Mouse (Mus musculus) lung, postnatal 10 days (tissue): ENCODE data around the gene Btbd11.

ENCODE experiments used
- DNase-seq: peaks from one replicate; pipeline ENCODE4 v3.0.0; 2021

Gene Btbd11

DNA sequence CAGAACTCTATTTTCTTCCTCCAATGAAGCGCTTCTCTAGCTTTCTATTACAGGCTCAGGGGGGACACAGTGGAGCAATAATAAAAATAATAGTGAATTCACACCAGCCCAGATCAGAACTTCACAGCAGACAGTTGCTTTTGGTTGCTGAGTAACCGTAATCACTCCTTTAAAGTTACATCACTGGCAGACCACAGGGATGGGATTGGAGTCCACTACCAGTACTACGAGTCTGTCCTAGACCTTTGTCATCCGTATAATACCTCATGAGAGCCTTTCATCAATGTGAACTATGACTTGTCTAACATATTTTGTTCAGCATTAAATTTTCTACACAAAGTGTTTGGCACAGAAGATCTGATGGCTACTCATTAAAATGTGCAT lies 35.0 kb downstream of the Btbd11 start:
- DNase-seq = no peak

DNA sequence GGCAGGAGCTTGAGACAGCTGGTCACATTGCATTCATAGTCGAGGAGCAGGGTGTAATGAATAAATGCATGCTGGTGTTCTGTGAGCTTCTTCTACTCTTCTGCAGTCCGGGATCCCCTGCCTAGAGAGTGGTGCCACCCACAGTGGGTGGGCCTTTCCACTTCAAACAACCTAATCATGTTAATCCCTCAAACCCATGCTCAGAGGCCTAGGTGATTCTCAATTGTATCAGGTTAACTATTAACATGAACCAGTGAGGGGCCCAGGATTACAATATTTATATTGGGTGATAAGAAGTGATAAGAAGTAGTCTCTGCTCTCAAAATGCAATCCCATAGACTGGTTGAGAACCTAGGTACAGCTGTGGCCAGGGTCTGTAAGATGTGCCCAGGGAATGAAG lies 39.1 kb downstream of the Btbd11 start:
- DNase-seq = no peak

- DNase-seq = no peak
Measured at GRCm38 (mm10) chr10:85437217-85437616, 50.6 kb downstream of the Btbd11 start.

DNA sequence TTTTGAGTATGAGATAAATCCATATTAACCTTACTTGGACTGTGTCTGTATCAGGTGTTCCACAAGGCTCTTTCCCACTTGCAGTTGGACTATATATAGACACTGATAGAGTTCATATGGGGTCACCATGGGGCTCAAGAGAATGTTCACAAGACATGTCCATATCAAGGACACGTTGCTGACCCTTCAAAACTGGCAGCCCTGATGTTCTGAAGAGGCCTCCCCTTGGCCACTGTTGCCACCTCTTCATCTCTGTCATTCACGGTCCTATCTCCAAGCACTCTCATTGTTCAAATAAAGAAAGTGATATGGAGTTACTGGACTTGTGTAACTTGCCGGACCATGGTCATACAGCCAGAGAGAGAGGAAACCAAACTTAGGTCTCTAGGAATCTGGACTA lies 56.8 kb downstream of the Btbd11 start:
- DNase-seq = no peak

- no peak for DNase-seq
Measured at GRCm38 (mm10) chr10:85445891-85446290, 59.3 kb downstream of the Btbd11 start.

DNA sequence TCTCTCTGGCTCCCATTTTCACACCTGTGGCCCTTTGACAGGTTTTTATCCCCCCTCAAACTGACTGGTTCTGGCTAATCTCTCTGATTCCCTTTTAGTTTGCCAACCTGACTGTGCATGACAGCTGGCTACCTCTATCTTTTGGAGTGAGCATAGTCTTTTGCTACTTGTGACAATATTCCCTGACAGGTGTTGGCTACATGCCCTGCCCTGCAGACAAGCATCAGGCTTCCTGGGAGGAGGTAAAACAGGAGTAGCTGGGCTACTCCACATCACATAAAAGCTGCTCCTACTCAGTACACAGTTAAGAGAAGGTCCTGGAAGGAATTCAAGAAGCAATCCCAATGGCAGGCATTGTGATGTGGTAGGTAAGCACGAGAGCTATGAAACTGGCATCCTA lies 60.1 kb downstream of the Btbd11 start:
- no peak for DNase-seq

GRCm38 (mm10) chr10:85447869-85448268 lies 61.3 kb downstream of the Btbd11 start:
- no peak for DNase-seq

GRCm38 (mm10) chr10:85451629-85452368 lies 65.2 kb downstream of the Btbd11 start:
- DNase-seq = no peak

- DNase-seq = no peak
Measured at GRCm38 (mm10) chr10:85453221-85453775, 66.7 kb downstream of the Btbd11 start.

- DNase-seq = no peak
Measured at GRCm38 (mm10) chr10:85455985-85456384, 69.4 kb downstream of the Btbd11 start.

GRCm38 (mm10) chr10:85458744-85459344 lies 72.2 kb downstream of the Btbd11 start:
- DNase-seq = peak; percentile 24

DNA sequence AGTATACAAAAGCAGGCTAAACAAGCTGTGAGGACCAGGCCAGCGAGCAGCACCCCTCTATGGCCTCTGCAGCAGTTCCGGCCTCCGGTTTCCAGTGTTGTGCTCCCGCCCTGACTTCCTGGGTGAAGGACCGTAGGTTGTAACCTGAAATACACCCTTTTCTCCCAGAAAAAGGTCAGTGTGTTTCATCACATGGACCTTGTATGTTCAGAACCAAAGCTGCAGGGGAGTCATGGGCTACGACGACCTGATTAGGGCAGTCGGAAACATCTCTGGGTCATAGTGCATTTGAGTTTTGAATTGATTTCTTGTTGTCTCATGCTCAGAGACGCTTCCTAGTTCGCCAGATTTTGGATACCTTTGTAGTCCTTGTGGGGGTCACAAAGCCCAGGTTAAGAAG lies 74.1 kb downstream of the Btbd11 start:
- no peak for DNase-seq

GRCm38 (mm10) chr10:85464152-85464551 lies 77.5 kb downstream of the Btbd11 start:
- DNase-seq = peak; percentile 41

DNA sequence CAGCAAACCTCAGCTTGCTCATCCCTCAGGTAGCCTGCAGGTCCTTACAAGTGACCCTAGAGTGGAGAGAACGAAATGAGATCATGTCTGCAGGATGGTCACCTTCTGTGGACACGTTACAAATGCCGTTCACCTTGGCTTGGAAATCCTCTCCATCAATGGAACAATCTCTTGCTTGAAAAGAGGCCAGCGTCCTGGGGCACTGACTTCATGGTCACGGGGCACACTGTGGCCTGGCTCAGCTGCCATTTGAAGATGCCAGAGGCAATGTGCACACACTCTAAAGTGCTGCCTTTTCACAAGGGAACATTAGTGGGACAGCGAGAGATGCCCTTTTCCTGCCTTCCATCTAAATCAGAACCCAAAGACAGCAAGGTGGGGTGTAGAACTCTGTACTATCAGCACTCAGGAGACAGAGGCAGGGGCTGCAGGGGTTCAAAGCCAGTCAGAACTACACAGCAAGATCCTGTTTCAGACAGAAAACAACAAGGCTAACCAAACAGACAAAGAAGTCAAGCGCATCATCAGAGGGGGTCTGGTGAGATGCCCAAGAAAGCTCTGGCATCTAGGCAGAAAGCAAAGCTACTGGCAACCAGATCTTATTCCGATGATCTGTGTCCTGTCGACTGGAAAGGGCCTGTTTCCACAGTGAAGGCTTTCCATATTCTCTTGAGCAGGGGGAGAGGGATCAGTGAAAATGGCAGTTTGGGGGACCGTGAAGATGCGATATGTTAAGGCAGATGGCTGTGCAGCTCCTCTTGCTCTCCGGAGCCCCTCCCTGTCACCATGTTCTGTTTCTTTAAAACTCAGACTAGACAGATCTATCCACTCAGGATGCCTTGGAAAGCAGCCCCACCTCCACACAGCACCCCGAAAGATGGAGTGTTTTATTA lies 79.1 kb downstream of the Btbd11 start:
- DNase-seq = no peak

GRCm38 (mm10) chr10:85466409-85466761 lies 79.8 kb downstream of the Btbd11 start:
- no peak for DNase-seq

DNA sequence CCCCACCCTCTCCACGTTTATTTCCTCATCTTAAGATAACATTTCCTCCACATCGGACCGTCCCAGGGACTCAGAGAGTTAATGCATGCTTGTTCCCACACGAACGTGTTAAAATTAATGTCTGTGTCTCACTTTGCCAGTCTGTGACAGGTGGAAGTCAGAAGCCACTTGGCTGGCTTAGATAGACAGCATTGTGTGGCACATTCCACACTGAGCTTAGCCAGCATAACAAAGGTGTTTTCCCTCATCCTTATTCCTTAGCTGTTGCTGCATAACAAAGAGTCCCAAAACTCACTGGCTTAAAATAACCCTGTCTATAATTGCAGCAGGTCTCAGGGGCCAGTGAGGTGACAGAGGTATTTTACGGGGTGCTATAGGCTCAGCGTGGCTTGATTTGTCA lies 80.8 kb downstream of the Btbd11 start:
- no peak for DNase-seq

DNA sequence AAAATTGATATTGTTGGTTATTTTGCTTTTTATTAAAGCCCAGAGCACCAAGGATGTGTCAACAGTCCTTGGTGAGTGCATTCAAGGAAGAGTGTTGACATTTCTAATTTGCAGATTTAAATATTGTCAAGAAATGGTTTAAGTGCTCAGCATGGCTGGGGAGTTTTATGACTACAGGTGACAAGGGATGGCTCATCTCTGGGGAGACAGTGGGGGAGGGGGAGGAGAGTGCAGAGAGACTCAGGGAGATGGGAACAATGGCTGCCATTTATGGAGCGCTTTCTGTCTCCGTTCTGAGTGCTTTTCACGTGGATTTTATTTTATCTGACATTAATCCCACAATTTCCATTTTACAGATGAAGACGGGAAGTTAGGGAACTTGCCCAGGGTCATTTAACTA lies 81.9 kb downstream of the Btbd11 start:
- no peak for DNase-seq

DNA sequence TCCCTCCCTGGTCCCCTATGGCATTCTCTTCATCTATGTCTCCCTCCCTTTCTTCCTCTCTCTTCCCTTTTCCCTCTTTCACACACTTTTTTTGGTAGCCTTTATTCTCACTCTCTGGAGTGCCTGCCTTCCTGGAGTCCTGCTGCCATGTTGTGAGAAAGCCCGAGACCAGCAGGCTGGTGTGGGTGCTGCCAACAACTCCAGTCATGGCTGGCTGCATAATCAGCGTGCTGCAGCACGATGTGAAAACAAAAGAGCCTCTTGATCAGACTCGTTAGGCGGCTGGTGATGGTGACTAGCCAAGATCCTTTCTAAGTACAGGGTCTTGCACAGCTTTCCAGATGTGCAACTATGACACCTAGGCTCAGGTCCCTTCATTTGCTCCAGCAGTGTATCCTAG lies 82.7 kb downstream of the Btbd11 start:
- no peak for DNase-seq

DNA sequence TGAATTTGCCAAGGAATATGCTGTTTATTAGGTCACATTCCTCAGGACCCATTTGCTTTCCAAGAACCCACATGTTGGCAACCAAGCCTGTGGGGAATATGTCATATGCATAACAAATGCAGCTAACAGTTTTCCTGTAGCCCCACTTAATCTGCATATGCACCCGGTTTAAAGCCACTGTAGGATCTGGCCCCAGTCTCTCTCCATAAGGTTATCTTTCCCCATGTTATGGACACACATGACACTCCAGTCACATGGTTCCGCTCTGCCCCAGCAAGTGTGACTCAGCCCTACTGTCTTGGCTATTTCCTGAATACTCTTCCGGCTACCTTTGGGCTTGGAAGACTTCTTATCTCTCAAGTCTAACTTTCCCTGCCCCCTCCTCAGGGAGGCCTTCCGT lies 86.7 kb downstream of the Btbd11 start:
- DNase-seq = no peak

- no peak for DNase-seq
Measured at GRCm38 (mm10) chr10:85473871-85474270, 87.3 kb downstream of the Btbd11 start.

DNA sequence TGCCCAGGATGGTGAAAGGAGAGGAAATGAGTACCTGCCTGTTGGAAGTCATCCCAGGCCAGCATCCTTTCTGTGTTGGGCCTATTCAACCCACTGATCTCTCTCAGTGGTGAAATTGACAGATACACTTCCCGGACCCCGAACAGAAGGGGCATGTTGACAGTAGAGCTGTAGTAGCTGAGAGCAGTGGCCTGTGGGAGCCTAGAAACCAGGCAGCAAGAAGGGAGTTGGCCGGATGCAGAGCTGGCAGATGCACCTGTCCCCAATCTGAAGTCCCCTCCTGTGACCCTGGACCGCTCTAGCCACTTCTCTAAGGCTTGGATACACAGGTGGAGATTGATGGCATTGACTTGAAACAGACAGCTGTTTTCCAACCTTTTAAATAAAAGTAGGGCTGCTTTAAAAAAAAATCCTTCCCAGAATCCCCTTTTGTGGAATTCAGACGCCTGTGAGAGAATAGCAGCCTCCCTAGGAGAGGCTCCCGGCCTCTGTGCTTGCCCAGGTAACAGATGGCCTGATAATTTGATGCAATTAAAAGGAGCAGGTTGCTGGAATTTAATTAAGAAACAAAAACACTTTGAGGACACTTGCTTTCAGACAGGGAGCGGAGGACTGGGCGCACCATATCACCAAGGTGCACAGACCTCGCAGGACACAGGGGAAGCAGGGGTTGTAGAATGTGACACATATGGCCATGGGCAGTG lies 89.2 kb downstream of the Btbd11 start:
- no peak for DNase-seq

DNA sequence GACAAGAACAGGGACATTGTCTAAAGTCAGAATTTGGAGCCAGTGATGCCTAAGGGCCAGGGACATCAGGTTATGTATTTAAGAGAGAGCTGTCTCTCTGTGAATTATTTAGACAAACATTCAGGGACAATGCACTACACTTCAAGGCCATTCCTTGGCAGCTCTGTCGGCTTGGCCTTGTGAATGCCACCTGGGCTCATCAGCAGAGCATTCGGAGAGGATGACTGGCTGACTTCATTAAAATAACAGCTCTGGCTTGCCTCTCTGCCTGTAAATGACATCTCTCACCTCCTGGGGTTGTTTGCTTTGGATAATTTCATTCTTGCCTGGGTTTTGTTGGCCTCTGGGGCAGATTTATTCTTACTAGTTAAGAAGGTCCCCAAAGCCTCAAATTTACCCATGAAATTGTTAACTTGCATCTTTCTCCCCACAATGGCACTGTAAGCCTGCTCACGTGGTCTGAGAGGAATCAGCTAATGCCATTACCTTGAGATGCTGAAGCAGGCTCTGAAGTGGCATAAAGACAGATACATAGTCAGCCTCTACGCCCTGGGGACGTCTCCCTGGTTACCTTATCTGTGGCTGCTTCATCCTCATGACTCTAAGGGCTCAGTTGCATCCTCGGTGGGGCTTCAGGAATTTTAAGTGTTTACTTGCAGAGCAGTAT lies 93.5 kb downstream of the Btbd11 start:
- no peak for DNase-seq
